Mouse (Mus musculus) embryonic fibroblast, embryonic 13.5 days (primary cell): Measurements from ENCODE around the gene Fancc. TPM values are rescaled to one million over a fixed set of nuclear protein-coding genes. Genes with fewer than 3 reads are reported as not detected.

Experiments
- H3K27ac ChIP-seq: 2 replicates; pipeline ENCODE4 v1.5.1; 2012; ENCODE audit warnings: low read length, control low read depth, inconsistent platforms; ENCODE audit not compliant: insufficient read depth
- H3K4me1 ChIP-seq: 2 replicates; pipeline ENCODE4 v1.6.1; 2011; ENCODE audit warnings: low read length; ENCODE audit not compliant: control insufficient read depth, insufficient read depth
- H3K4me3 ChIP-seq: 2 replicates; pipeline ENCODE4 v1.5.1; 2011; ENCODE audit warnings: mild to moderate bottlenecking, control low read depth, low read length; ENCODE audit not compliant: insufficient read depth
- CTCF ChIP-seq: IDR thresholded peaks from 2 replicates; pipeline ENCODE4 v1.5.1; 2011; ENCODE audit warnings: mild to moderate bottlenecking, control low read depth, low read length, moderate library complexity, borderline replicate concordance; ENCODE audit not compliant: insufficient read depth
- POLR2A ChIP-seq: IDR thresholded peaks from 2 replicates; pipeline ENCODE4 v1.6.1; 2011; ENCODE audit warnings: low read depth, mild to moderate bottlenecking, control low read depth, low read length, moderate library complexity
- polyA plus RNA-seq: library from polyadenylated mRNA; stranded (reverse); fragments of >200 nt; gene quantifications from 2 replicates; pipeline ENCODE4 v1.2.4, GENCODE M21; 2011; ENCODE audit warnings: low read depth; ENCODE audit not compliant: missing spikeins, insufficient read length

The Fancc gene
- polyA plus RNA-seq, 1 experiment, result 9.3 TPM

- TF ChIP-seq POLR2A (no peak), CTCF (no peak)
- no peak overlapping the region for H3K4me3 ChIP-seq
- peaks cover 7% of the 10 kb centered on the region; the same call in 1 of the 2 replicates for H3K4me1 ChIP-seq
- H3K27ac ChIP-seq, result 0 out of 2 replicates have a peak overlapping the region, but pooled peaks have one; percentile 3
Observed at GRCm38 (mm10) chr13:63289152-63289551, 207.9 kb downstream of the Fancc start.

- H3K4me1 ChIP-seq, result peaks cover 5% of the 10 kb centered on the region; the same call in 1 of the 2 replicates
Observed at GRCm38 (mm10) chr13:63286483-63287102, 210.5 kb downstream of the Fancc start.

GRCm38 (mm10) chr13:63284748-63285147, 212.3 kb downstream of the Fancc start:
- H3K4me3 ChIP-seq, result no peak overlapping the region
- H3K27ac ChIP-seq, result 0 out of 2 replicates have a peak overlapping the region, but pooled peaks have one; percentile 15
- TF ChIP-seq POLR2A (no peak), CTCF (no peak)
- peaks cover 12% of the 10 kb centered on the region; the same call in 1 of the 2 replicates for H3K4me1 ChIP-seq

More at GRCm38 (mm10) chr13:63286483-63287102, 210.5 kb downstream of the Fancc start:
- Histone ChIP-seq H3K27ac (peak overlapping the region; percentile 13), H3K4me3 (no peak overlapping the region)
- no peak for TF ChIP-seq POLR2A
- no peak for TF ChIP-seq CTCF

GRCm38 (mm10) chr13:63283236-63283635, 213.8 kb downstream of the Fancc start:
- Histone ChIP-seq H3K4me3 (no peak overlapping the region), H3K4me1 (peaks cover 14% of the 10 kb centered on the region), H3K27ac (no peak overlapping the region)
- TF ChIP-seq CTCF (no peak), POLR2A (no peak)

GRCm38 (mm10) chr13:63281206-63281605, 215.9 kb downstream of the Fancc start:
- H3K27ac ChIP-seq, result peak overlapping the region; percentile 50; the same call in 1 of the 2 replicates
- no peak for TF ChIP-seq CTCF
- no peak for TF ChIP-seq POLR2A
- H3K4me1 ChIP-seq, result peaks cover 24% of the 10 kb centered on the region
- peak overlapping the region; percentile 36 for H3K4me3 ChIP-seq

GRCm38 (mm10) chr13:63280344-63280743, 216.7 kb downstream of the Fancc start:
- H3K4me1 ChIP-seq, result peaks cover 27% of the 10 kb centered on the region
- TF ChIP-seq POLR2A (peak; percentile 61), CTCF (no peak)
- H3K4me3 ChIP-seq, result peak overlapping the region; percentile 36
- H3K27ac ChIP-seq, result peak overlapping the region; percentile 50

- no peak for TF ChIP-seq CTCF
- TF ChIP-seq POLR2A, result no peak; the same call in 1 of the 2 replicates
- H3K4me1 ChIP-seq, result peaks cover 27% of the 10 kb centered on the region
- H3K27ac ChIP-seq, result peak overlapping the region; percentile 75
- H3K4me3 ChIP-seq, result peak overlapping the region; percentile 36
Observed at GRCm38 (mm10) chr13:63279807-63280206, 217.3 kb downstream of the Fancc start.

GRCm38 (mm10) chr13:63278796-63279475, 218.1 kb downstream of the Fancc start:
- Histone ChIP-seq H3K27ac (peak overlapping the region; percentile 75), H3K4me3 (peak overlapping the region; percentile 36)

GRCm38 (mm10) chr13:63278141-63278631, 218.9 kb downstream of the Fancc start:
- TF ChIP-seq POLR2A (no peak), CTCF (no peak)
- Histone ChIP-seq H3K27ac (peak overlapping the region; percentile 75), H3K4me3 (peak overlapping the region; percentile 22; the same call in 1 of the 2 replicates), H3K4me1 (peaks cover 27% of the 10 kb centered on the region)

More at GRCm38 (mm10) chr13:63278796-63279475, 218.1 kb downstream of the Fancc start:
- H3K4me1 ChIP-seq, result peaks cover 27% of the 10 kb centered on the region
- TF ChIP-seq CTCF (no peak), POLR2A (peak; percentile 51; the same call in 1 of the 2 replicates)
